Mouse (Mus musculus): ENCODE measurements around the gene Ddb2. TPM values are rescaled to one million over a fixed set of nuclear protein-coding genes. Genes with fewer than 3 reads are reported as not detected.
A peak's percentile ranks its signal among the peaks of the same experiment; 100 is the strongest.

Ddb2 gene
- total and polyA plus RNA-seq, 2 experiments = 4.4 to 7.9 TPM

DNA sequence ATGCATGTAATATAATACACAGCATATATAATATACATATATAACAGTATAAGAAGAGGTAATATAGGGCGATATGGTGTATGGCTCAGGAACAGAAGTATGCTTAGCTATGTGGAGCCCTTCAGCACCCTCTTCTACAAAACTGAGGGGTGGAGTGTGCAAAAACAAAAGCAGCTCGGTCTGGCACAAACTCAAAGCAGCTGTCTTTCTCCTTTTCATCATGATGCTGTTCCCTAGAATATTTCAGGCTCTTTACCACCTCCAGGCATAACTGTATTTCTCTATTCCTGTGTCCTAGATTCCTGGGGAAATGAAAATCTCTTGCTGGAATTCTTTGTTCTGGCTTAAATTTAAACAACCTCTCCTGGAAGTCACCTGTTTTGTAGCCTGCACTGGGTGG is 7.0 kb downstream of the Ddb2 start:
- WGBS = 93% methylated on average over 2 of the region's 2 CpGs
- Histone ChIP-seq H3K36me3 (ENCODE audit: control insufficient read depth, insufficient read depth, low read length) (0 out of 2 replicates have a peak, but pooled peaks cover 2% of the 10 kb centered on the region), H3K27me3 (ENCODE audit: control insufficient read depth, insufficient read depth, low read length) (no peaks in the 10 kb centered on the region), H3K79me2 (ENCODE audit: control insufficient read depth, insufficient read depth, low read length) (no peaks in the 10 kb centered on the region), H3K4me1 (ENCODE audit: control insufficient read depth, insufficient read depth, low read length) (no peaks in the 10 kb centered on the region), H3K27ac (replicated peaks; ENCODE audit: insufficient read depth, low read depth, low read length) (no peak overlapping the region), H3K9ac (ENCODE audit: low read depth, low read length) (no peak overlapping the region), H3K4me3 (ENCODE audit: insufficient read depth, low read depth, low read length) (no peak overlapping the region)
- TF ChIP-seq CTCF (IDR thresholded peaks at IDR 0.05; ENCODE audit: low read depth, low read length) (no peak), POLR2A (IDR thresholded peaks at IDR 0.05; ENCODE audit: extremely low read depth, insufficient read depth, low read length) (no peak)
- DNase-seq (ENCODE audit: extremely low read depth, low read depth, low spot score) = no peak

DNA sequence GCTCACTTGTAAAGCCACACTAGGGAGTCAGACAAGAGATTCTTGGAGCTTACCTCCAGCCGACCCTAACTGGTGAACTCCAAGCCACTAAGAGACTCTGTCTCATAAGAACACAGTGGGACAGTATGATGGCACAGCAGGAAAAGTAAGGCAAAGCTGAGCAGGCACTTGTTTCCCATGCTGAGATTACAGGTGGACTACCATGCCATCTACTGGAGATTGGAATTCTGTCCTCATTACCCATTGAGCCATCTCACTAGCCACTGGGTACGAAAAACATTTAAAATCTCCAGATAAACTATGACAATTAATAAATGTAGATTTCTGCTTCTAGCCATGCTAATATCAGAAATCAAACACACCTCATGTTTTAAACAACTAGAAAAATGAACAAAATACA is 13.2 kb downstream of the Ddb2 start:
- DNase-seq (ENCODE audit: extremely low read depth, low read depth, low spot score) = no peak
- TF ChIP-seq CTCF (IDR thresholded peaks at IDR 0.05; ENCODE audit: low read depth, low read length) = peak; percentile 23; the same call in 1 of the 2 replicates
- no peak for TF ChIP-seq POLR2A (IDR thresholded peaks at IDR 0.05; ENCODE audit: extremely low read depth, insufficient read depth, low read length)
- 75% methylated on average over 2 of the region's 2 CpGs for WGBS

DNA sequence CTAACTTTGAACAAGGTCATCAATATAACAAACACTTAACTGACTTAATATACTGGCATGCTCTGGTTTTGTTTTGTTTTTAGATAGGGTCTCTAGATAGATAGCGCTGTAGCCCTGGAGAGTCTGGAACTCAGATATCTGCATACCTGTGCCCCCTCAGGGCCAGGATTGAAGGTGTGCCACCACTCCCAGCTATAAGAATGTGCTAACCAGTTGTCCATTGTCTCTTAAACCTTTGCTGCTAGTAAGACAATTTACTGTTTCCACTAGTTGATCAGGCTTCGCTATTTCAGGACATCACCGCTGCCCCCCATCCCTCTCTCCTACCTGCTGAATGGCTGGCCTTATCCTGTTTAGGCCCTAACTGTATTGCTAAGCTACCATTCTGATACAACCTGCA is 16.3 kb downstream of the Ddb2 start:
- TF ChIP-seq CTCF (IDR thresholded peaks at IDR 0.05; ENCODE audit: low read depth, low read length) (no peak), POLR2A (IDR thresholded peaks at IDR 0.05; ENCODE audit: extremely low read depth, insufficient read depth, low read length) (no peak)
- Histone ChIP-seq H3K4me1 (ENCODE audit: control insufficient read depth, insufficient read depth, low read length) (peaks cover 3% of the 10 kb centered on the region; the same call in 1 of the 2 replicates), H3K4me3 (ENCODE audit: insufficient read depth, low read depth, low read length) (no peak overlapping the region), H3K27ac (replicated peaks; ENCODE audit: insufficient read depth, low read depth, low read length) (no peak overlapping the region), H3K9ac (ENCODE audit: low read depth, low read length) (no peak overlapping the region), H3K27me3 (ENCODE audit: control insufficient read depth, insufficient read depth, low read length) (no peaks in the 10 kb centered on the region), H3K79me2 (ENCODE audit: control insufficient read depth, insufficient read depth, low read length) (no peaks in the 10 kb centered on the region), H3K36me3 (ENCODE audit: control insufficient read depth, insufficient read depth, low read length) (peaks cover 4% of the 10 kb centered on the region; the same call in 1 of the 2 replicates)
- no peak for DNase-seq (ENCODE audit: extremely low read depth, low read depth, low spot score)
- WGBS = 100% methylated on average over 3 of the region's 3 CpGs

More for the DNA sequence above, 13.2 kb downstream of the Ddb2 start:
- no peaks in the 10 kb centered on the region for H3K79me2 ChIP-seq (ENCODE audit: control insufficient read depth, insufficient read depth, low read length)
- H3K4me1 ChIP-seq (ENCODE audit: control insufficient read depth, insufficient read depth, low read length) = no peaks in the 10 kb centered on the region
- H3K27me3 ChIP-seq (ENCODE audit: control insufficient read depth, insufficient read depth, low read length) = no peaks in the 10 kb centered on the region
- H3K9ac ChIP-seq (ENCODE audit: low read depth, low read length) = no peak overlapping the region
- H3K27ac ChIP-seq (replicated peaks; ENCODE audit: insufficient read depth, low read depth, low read length) = no peak overlapping the region
- H3K4me3 ChIP-seq (ENCODE audit: insufficient read depth, low read depth, low read length) = no peak overlapping the region
- no peaks in the 10 kb centered on the region for H3K36me3 ChIP-seq (ENCODE audit: control insufficient read depth, insufficient read depth, low read length)

DNA sequence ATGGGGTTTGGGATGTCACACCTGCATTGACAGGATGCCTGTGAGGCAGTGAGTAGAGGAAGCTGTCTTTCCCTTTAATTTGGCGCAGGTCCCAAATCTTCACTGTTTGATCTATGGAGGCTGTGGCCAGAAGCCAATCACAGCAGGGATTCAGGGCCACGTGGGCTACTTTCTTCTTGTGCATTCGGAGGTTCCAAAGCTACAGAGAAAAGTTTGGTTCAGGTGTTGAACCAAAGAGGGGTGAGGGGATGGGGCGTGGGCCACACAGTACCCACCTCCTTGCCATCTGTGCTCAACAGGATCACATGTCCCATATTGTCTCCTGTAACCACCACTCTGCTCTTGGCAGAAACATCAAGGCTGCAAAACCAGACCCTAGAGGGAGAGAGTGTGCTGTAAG is 19.8 kb downstream of the Ddb2 start:
- H3K4me1 ChIP-seq (ENCODE audit: control insufficient read depth, insufficient read depth, low read length) = peaks cover 3% of the 10 kb centered on the region; the same call in 1 of the 2 replicates
- no peak for DNase-seq (ENCODE audit: extremely low read depth, low read depth, low spot score)
- TF ChIP-seq CTCF (IDR thresholded peaks at IDR 0.05; ENCODE audit: low read depth, low read length) = no peak
- H3K36me3 ChIP-seq (ENCODE audit: control insufficient read depth, insufficient read depth, low read length) = peaks cover 21% of the 10 kb centered on the region
- 44% methylated on average over 4 of the region's 4 CpGs for WGBS
- H3K4me3 ChIP-seq (ENCODE audit: insufficient read depth, low read depth, low read length) = no peak overlapping the region
- H3K79me2 ChIP-seq (ENCODE audit: control insufficient read depth, insufficient read depth, low read length) = no peaks in the 10 kb centered on the region
- H3K9ac ChIP-seq (ENCODE audit: low read depth, low read length) = no peak overlapping the region
- no peaks in the 10 kb centered on the region for H3K27me3 ChIP-seq (ENCODE audit: control insufficient read depth, insufficient read depth, low read length)
- no peak overlapping the region for H3K27ac ChIP-seq (replicated peaks; ENCODE audit: insufficient read depth, low read depth, low read length)

DNA sequence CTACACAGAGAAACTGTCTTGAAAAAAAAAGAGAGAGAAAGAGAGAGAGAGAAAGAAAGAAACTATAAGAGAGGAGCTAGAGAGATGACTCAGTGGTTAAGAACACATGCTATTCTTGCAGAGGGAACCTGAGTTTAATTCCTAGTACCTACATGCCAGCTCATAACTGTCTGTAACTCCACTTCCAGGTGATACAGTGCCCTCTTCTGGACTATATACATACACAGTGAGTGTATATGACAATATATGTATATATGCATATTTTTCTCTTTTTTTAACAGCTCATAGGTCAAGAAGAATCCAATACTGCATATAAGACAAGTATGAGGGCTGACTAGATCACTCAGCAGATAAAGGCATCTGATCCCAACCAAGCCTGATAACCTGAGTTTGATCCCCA is 23.5 kb downstream of the Ddb2 start:
- H3K4me1 ChIP-seq (ENCODE audit: control insufficient read depth, insufficient read depth, low read length) = peaks cover 3% of the 10 kb centered on the region; the same call in 1 of the 2 replicates
- H3K4me3 ChIP-seq (ENCODE audit: insufficient read depth, low read depth, low read length) = no peak overlapping the region
- H3K9ac ChIP-seq (ENCODE audit: low read depth, low read length) = no peak overlapping the region
- no peak overlapping the region for H3K27ac ChIP-seq (replicated peaks; ENCODE audit: insufficient read depth, low read depth, low read length)
- no peaks in the 10 kb centered on the region for H3K27me3 ChIP-seq (ENCODE audit: control insufficient read depth, insufficient read depth, low read length)
- DNase-seq (ENCODE audit: extremely low read depth, low read depth, low spot score) = no peak
- peaks cover 53% of the 10 kb centered on the region for H3K36me3 ChIP-seq (ENCODE audit: control insufficient read depth, insufficient read depth, low read length)
- H3K79me2 ChIP-seq (ENCODE audit: control insufficient read depth, insufficient read depth, low read length) = no peaks in the 10 kb centered on the region
- TF ChIP-seq CTCF (IDR thresholded peaks at IDR 0.05; ENCODE audit: low read depth, low read length) = no peak
- TF ChIP-seq POLR2A (IDR thresholded peaks at IDR 0.05; ENCODE audit: extremely low read depth, insufficient read depth, low read length) = no peak

DNA sequence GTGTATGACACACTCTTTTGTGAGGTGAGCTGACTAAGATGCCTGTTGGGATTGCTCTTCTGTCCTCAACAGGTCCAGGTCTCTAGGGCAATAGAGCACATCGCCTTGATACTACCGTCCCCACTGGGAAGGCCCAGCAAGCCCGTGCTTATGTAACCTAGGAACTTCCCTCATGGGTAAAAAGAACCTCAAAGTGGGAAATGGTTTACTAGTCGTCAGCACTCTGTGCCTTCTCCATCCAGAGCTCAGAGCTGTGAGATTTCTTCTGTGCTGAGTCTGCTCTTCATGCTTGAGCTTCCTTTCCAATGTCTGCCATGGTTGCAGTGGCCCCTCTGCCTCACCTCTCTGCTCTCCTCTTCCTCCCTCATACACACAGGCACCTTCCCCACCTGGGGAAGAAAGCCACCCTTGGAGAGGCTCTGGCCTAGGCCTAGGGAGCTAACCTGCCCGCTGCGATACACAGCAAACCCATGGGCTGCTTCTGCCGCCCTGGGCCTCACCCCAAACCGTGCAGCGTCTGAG is 30.5 kb downstream of the Ddb2 start:
- no peak overlapping the region for H3K4me3 ChIP-seq (ENCODE audit: insufficient read depth, low read depth, low read length)
- WGBS = 83% methylated on average over 9 of the region's 9 CpGs
- TF ChIP-seq POLR2A (IDR thresholded peaks at IDR 0.05; ENCODE audit: extremely low read depth, insufficient read depth, low read length) (no peak), CTCF (IDR thresholded peaks at IDR 0.05; ENCODE audit: low read depth, low read length) (no peak)
- H3K4me1 ChIP-seq (ENCODE audit: control insufficient read depth, insufficient read depth, low read length) = peaks cover 9% of the 10 kb centered on the region
- no peak overlapping the region for H3K9ac ChIP-seq (ENCODE audit: low read depth, low read length)
- no peaks in the 10 kb centered on the region for H3K27me3 ChIP-seq (ENCODE audit: control insufficient read depth, insufficient read depth, low read length)
- no peaks in the 10 kb centered on the region for H3K79me2 ChIP-seq (ENCODE audit: control insufficient read depth, insufficient read depth, low read length)
- DNase-seq (ENCODE audit: extremely low read depth, low read depth, low spot score) = peak; percentile 53
- peaks cover 43% of the 10 kb centered on the region for H3K36me3 ChIP-seq (ENCODE audit: control insufficient read depth, insufficient read depth, low read length)
- H3K27ac ChIP-seq (replicated peaks; ENCODE audit: insufficient read depth, low read depth, low read length) = 0 out of 2 replicates have a peak overlapping the region, but pooled peaks have one; percentile 22
